Mouse (Mus musculus) fat pad, adult 2 months (tissue): ENCODE measurements around the gene Ltk.

Experiments used
- DNase-seq: peaks from one replicate; pipeline ENCODE4 v3.0.0-alpha.2; 2011; ENCODE audit warnings: low read depth, low spot score; ENCODE audit errors: extremely low read depth

The Ltk gene

GRCm38 (mm10) chr2:119707676-119708075 lies 52.6 kb downstream of the Ltk start:
- no peak for DNase-seq

GRCm38 (mm10) chr2:119703171-119703570 lies 57.1 kb downstream of the Ltk start:
- DNase-seq = no peak
